Mouse (Mus musculus) hindbrain, embryonic 15.5 days (tissue): ENCODE measurements at regions not wholly inside any gene's neighbourhood (a gene's known extent, or its start where the extent isn't known, plus 50 kb on each side); places are given as distances from the start of the nearest gene placed in this dataset.
"Not testable (repeated sequence)": the region's sequence is repeated elsewhere in the genome, so short reads cannot be mapped to it uniquely, and the experiment has no call there.

ENCODE experiments used
- ATAC-seq: fragments of 200-750 bp; cut with Nextera tagmentation; 2 replicates; pipeline ENCODE4 v1.8.0; 2017; ENCODE audit warnings: low read depth, moderate number of reproducible peaks, moderate TSS enrichment; ENCODE audit not compliant: low FRiP score
- H3K27ac ChIP-seq: fragments of 300-500 bp; sonication (generic); replicated peaks from 2 replicates; pipeline ENCODE4 v1.5.1; 2015; ENCODE audit warnings: mild to moderate bottlenecking, inconsistent platforms
- H3K27me3 ChIP-seq: fragments of 300-500 bp; sonication (generic); 2 replicates; pipeline ENCODE4 v1.6.1; 2015; ENCODE audit warnings: control low read depth, inconsistent platforms
- H3K36me3 ChIP-seq: fragments of 300-500 bp; sonication (generic); 2 replicates; pipeline ENCODE4 v1.6.1; 2015; ENCODE audit warnings: control low read depth, inconsistent platforms
- H3K4me1 ChIP-seq: fragments of 300-500 bp; sonication (generic); replicated peaks from 2 replicates; pipeline ENCODE4 v1.6.1; 2015; ENCODE audit warnings: control low read depth, inconsistent platforms
- H3K4me2 ChIP-seq: fragments of 300-500 bp; sonication (generic); 2 replicates; pipeline ENCODE4 v1.6.1; 2015; ENCODE audit warnings: moderate library complexity, mild to moderate bottlenecking, inconsistent platforms
- H3K4me3 ChIP-seq: fragments of 300-500 bp; sonication (generic); 2 replicates; pipeline ENCODE4 v1.5.1; 2015; ENCODE audit warnings: mild to moderate bottlenecking, inconsistent platforms
- H3K9ac ChIP-seq: fragments of 300-500 bp; sonication (generic); 2 replicates; pipeline ENCODE4 v1.6.1; 2015; ENCODE audit warnings: inconsistent platforms
- H3K9me3 ChIP-seq: fragments of 300-500 bp; sonication (generic); 2 replicates; pipeline ENCODE4 v1.6.1; 2016; ENCODE audit warnings: control low read depth, inconsistent platforms
- WGBS: fragments of 180-500 bp; shearing (Covaris S2); methylation state at CpG from one replicate; pipeline ENCODE4 v1.1.7; 2015; 5-methylcytosine and 5-hydroxymethylcytosine counted together

DNA sequence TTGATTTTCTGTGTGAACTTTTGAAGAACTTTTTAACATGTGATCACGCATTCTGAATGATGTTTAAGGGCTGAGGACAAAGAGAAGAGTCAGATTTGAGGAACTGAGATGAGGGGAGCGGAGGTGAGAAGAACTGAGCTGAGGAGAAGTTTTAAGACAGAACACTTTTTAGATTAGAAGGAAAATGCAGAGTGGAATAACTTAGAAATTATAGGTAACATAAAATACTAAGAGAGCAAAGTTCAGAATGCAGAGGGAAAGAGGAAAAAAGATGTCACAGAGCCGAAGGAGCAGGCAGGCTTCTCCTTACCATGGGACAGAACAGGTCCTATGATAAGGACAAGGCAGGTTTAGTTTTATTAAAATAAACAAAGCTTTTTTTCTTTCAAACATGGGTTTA, 73.7 kb upstream of the Cwc22 start:
- no peaks in the 10 kb centered on the region for H3K27me3 ChIP-seq
- WGBS: 93% methylated on average over 3 of the region's 3 CpGs
- H3K36me3 ChIP-seq: no peaks in the 10 kb centered on the region
- H3K27ac ChIP-seq: no peak overlapping the region
- no peaks in the 10 kb centered on the region for H3K9me3 ChIP-seq
- no peak for ATAC-seq
- H3K4me2 ChIP-seq: no peak overlapping the region
- no peak overlapping the region for H3K9ac ChIP-seq
- H3K4me3 ChIP-seq: no peak overlapping the region
- H3K4me1 ChIP-seq: no peaks in the 10 kb centered on the region; the same call in 1 of the 2 replicates

DNA sequence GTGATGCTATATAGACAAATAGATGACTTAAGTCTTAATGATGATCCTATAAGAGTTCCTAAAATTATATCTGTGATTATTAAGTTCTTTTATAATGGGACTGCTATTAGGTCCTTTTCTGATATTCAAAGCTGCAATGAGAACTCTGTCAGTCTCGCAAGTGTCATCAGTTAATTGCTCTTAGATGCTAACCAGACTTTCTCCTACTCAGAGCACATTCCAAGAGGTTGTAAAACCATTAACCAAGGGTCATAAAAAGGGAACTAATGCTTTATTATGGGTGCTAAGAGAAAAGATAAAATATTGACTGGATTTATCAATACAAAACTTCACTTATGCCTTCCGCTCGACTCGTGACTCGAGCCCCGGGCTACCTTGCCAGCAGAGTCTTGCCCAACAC, 66.3 kb upstream of the Cwc22 start:
- not testable (repeated sequence) for H3K27ac ChIP-seq, H3K27me3 ChIP-seq, H3K4me3 ChIP-seq, H3K4me1 ChIP-seq, ATAC-seq, H3K4me2 ChIP-seq, H3K36me3 ChIP-seq, H3K9ac ChIP-seq, H3K9me3 ChIP-seq
- 91% methylated on average over 6 of the region's 6 CpGs for whole genome bisulfite sequencing

DNA sequence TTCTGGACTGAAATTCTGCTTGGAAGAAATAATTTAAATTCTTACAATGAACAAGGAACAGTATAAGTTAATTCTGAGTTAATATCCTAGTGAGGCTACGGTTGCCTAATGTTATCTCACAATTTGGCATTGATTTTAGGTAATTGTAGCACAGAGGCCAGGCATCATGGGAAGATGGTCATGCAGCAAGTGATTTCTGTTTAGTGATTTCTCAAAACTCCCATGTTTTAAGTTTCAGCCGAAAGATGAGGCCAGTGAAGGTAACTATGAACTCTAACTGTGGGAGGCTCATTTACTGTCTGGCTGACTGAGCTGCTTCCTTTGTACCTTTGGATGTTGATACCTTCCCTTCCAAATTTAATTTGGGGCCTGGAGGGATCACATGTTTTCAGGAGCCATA, 65.6 kb upstream of the Cwc22 start:
- H3K4me3 ChIP-seq: no peak overlapping the region
- H3K4me2 ChIP-seq: no peak overlapping the region
- H3K4me1 ChIP-seq: no peaks in the 10 kb centered on the region
- no peaks in the 10 kb centered on the region for H3K27me3 ChIP-seq
- H3K9ac ChIP-seq: no peak overlapping the region
- H3K36me3 ChIP-seq: no peaks in the 10 kb centered on the region
- ATAC-seq: no peak
- 85% methylated on average over 2 of the region's 2 CpGs for WGBS
- H3K9me3 ChIP-seq: no peaks in the 10 kb centered on the region
- H3K27ac ChIP-seq: no peak overlapping the region

- WGBS: 85% methylated on average over 2 of the region's 2 CpGs
- H3K9me3 ChIP-seq: no peaks in the 10 kb centered on the region
- H3K27ac ChIP-seq: no peak overlapping the region
- no peak for ATAC-seq
- no peak overlapping the region for H3K9ac ChIP-seq
- no peaks in the 10 kb centered on the region for H3K27me3 ChIP-seq
- no peak overlapping the region for H3K4me3 ChIP-seq
- no peaks in the 10 kb centered on the region for H3K36me3 ChIP-seq
- H3K4me2 ChIP-seq: no peak overlapping the region
- no peaks in the 10 kb centered on the region for H3K4me1 ChIP-seq
Measured at GRCm38 (mm10) chr2:78011051-78011800, 65.1 kb upstream of the Cwc22 start.

DNA sequence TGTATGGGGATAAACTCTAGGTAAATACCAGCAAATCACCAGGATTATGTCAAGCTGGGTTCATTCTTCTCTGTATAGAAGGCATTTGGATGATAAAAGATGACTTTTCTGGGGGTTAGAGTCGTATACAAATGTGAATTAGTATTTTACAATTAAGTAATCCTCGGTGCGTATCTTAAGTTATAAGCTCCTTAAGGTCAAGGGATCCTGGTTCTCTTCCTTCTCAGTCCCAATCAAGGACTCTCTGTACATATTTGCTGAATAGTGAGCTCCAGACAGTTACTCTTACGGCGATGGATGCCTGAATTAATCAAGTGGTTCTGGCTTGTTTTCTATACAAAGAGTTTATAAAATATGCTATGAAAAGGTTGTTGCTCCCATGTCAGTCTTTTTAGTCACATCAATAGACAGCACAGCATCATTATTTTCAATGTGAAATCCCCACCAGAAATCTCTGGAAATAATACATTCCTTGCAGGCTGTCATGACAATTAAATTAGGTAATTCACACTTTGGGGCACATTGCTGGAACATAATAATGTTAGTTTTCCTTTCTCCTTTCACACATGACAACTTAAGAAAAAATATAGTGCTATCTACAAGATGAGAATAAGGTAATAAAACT, 64.0 kb upstream of the Cwc22 start:
- Histone ChIP-seq H3K4me3 (no peak overlapping the region), H3K27me3 (no peaks in the 10 kb centered on the region), H3K27ac (no peak overlapping the region), H3K36me3 (no peaks in the 10 kb centered on the region), H3K9ac (no peak overlapping the region), H3K4me1 (no peaks in the 10 kb centered on the region), H3K9me3 (no peaks in the 10 kb centered on the region), H3K4me2 (no peak overlapping the region)
- no peak for ATAC-seq
- WGBS: 74% methylated on average over 5 of the region's 5 CpGs

GRCm38 (mm10) chr2:78008094-78008493, 61.9 kb upstream of the Cwc22 start:
- Histone ChIP-seq H3K4me2 (no peak overlapping the region), H3K36me3 (no peaks in the 10 kb centered on the region), H3K9me3 (no peaks in the 10 kb centered on the region), H3K27ac (no peak overlapping the region), H3K27me3 (no peaks in the 10 kb centered on the region), H3K4me3 (no peak overlapping the region), H3K9ac (no peak overlapping the region), H3K4me1 (no peaks in the 10 kb centered on the region)
- ATAC-seq: no peak
- 96% methylated on average over 1 of the region's 1 CpGs for WGBS

DNA sequence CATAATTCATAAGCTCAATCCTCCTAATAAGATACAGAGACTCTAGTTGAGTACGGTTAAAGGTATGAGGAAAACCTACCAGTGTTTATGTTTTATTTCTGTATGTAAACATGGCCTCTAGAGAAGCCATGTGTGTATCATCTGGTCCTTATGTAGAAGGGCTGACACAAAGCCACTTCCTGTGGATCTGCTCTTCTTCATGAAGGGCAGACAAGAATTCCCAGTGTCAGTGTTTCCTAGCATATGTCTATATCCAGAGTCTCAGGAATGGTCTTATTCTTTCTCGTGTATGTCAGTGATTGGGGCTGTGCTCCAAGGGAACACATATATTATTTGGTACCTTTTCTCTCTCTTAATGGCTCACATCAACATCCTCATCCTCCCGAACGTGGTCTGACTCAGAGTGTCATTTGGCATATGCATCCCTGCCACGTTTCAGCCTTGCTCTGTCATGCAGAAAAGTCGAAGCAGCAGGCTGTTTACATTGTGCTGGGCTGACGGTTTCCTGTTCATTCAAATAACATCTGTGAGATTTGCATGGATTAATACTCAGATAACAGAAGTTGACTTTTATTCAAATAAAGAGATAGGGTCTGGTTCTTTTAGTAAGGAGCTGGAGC, 59.3 kb upstream of the Cwc22 start:
- H3K4me2 ChIP-seq: no peak overlapping the region
- H3K4me1 ChIP-seq: no peaks in the 10 kb centered on the region
- H3K27ac ChIP-seq: no peak overlapping the region
- H3K4me3 ChIP-seq: no peak overlapping the region
- no peaks in the 10 kb centered on the region for H3K36me3 ChIP-seq
- H3K27me3 ChIP-seq: no peaks in the 10 kb centered on the region
- H3K9me3 ChIP-seq: no peaks in the 10 kb centered on the region
- 46% methylated on average over 7 of the region's 7 CpGs for WGBS
- no peak for ATAC-seq
- no peak overlapping the region for H3K9ac ChIP-seq

- 68% methylated on average over 5 of the region's 5 CpGs for WGBS
- no peak overlapping the region for H3K4me2 ChIP-seq
Measured at GRCm38 (mm10) chr2:78004426-78004825, 58.3 kb upstream of the Cwc22 start.

More at GRCm38 (mm10) chr2:78004426-78004825, 58.3 kb upstream of the Cwc22 start:
- H3K9me3 ChIP-seq: no peaks in the 10 kb centered on the region
- H3K9ac ChIP-seq: no peak overlapping the region
- no peaks in the 10 kb centered on the region for H3K4me1 ChIP-seq
- ATAC-seq: no peak
- H3K27me3 ChIP-seq: no peaks in the 10 kb centered on the region
- H3K4me3 ChIP-seq: no peak overlapping the region
- H3K36me3 ChIP-seq: no peaks in the 10 kb centered on the region
- H3K27ac ChIP-seq: no peak overlapping the region
